Mouse (Mus musculus) hindbrain, embryonic 15.5 days (tissue): ENCODE data around the gene Grik5. TPM values are rescaled to one million over a fixed set of nuclear protein-coding genes. Genes with fewer than 3 reads are reported as not detected.

Experiments
- ATAC-seq: fragments of 200-750 bp; cut with Nextera tagmentation; 2 replicates; pipeline ENCODE4 v1.8.0; 2017; ENCODE audit warnings: low read depth, moderate number of reproducible peaks, moderate TSS enrichment; ENCODE audit not compliant: low FRiP score
- H3K27ac ChIP-seq: fragments of 300-500 bp; sonication (generic); replicated peaks from 2 replicates; pipeline ENCODE4 v1.5.1; 2015; ENCODE audit warnings: mild to moderate bottlenecking, inconsistent platforms
- H3K27me3 ChIP-seq: fragments of 300-500 bp; sonication (generic); 2 replicates; pipeline ENCODE4 v1.6.1; 2015; ENCODE audit warnings: control low read depth, inconsistent platforms
- H3K36me3 ChIP-seq: fragments of 300-500 bp; sonication (generic); 2 replicates; pipeline ENCODE4 v1.6.1; 2015; ENCODE audit warnings: control low read depth, inconsistent platforms
- H3K4me1 ChIP-seq: fragments of 300-500 bp; sonication (generic); replicated peaks from 2 replicates; pipeline ENCODE4 v1.6.1; 2015; ENCODE audit warnings: control low read depth, inconsistent platforms
- H3K4me2 ChIP-seq: fragments of 300-500 bp; sonication (generic); 2 replicates; pipeline ENCODE4 v1.6.1; 2015; ENCODE audit warnings: moderate library complexity, mild to moderate bottlenecking, inconsistent platforms
- H3K4me3 ChIP-seq: fragments of 300-500 bp; sonication (generic); 2 replicates; pipeline ENCODE4 v1.5.1; 2015; ENCODE audit warnings: mild to moderate bottlenecking, inconsistent platforms
- H3K9ac ChIP-seq: fragments of 300-500 bp; sonication (generic); 2 replicates; pipeline ENCODE4 v1.6.1; 2015; ENCODE audit warnings: inconsistent platforms
- H3K9me3 ChIP-seq: fragments of 300-500 bp; sonication (generic); 2 replicates; pipeline ENCODE4 v1.6.1; 2016; ENCODE audit warnings: control low read depth, inconsistent platforms
- WGBS: fragments of 180-500 bp; shearing (Covaris S2); methylation state at CpG from one replicate; pipeline ENCODE4 v1.1.7; 2015; 5-methylcytosine and 5-hydroxymethylcytosine counted together
- polyA plus RNA-seq: library from polyadenylated mRNA; unstranded; fragments of >200 nt; fragmentation: Nextera tagmentation; extraction: Ambion mirVana; gene quantifications from 2 replicates; pipeline ENCODE4 v1.2.1, GENCODE M21; 2015

The Grik5 gene
- polyA plus RNA-seq, 1 experiment from 2014 or later: 18.5 TPM

DNA sequence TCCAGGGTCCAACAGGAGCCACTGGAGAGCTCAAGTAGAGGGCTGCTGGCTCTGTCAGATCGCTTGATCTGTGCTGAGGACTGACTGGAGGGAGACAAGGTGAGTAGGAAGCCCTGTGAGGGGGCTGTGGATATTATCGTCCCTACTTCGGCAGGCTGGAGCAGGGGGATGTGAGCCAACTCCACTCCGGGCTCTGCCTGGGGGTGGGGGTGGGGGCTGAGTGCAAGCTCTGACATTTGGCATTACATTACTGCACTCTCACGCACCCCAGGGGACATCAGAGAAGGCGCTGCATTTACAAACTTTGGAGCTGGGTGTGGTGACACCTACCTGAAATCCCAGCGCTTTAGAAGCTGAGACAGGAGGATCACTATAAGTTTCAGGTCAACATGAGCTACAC is 60.6 kb downstream of the Grik5 start:
- no peaks in the 10 kb centered on the region for H3K27me3 ChIP-seq
- H3K36me3 ChIP-seq: peaks cover 36% of the 10 kb centered on the region
- H3K4me3 ChIP-seq: no peak overlapping the region
- ATAC-seq: no peak
- H3K4me1 ChIP-seq: peaks cover 49% of the 10 kb centered on the region
- 73% methylated on average over 7 of the region's 7 CpGs for WGBS
- H3K9ac ChIP-seq: no peak overlapping the region
- no peaks in the 10 kb centered on the region for H3K9me3 ChIP-seq
- no peak overlapping the region for H3K4me2 ChIP-seq
- no peak overlapping the region for H3K27ac ChIP-seq

GRCm38 (mm10) chr7:25010090-25010913 is 61.8 kb downstream of the Grik5 start:
- peaks cover 24% of the 10 kb centered on the region for H3K36me3 ChIP-seq
- peak overlapping the region; percentile 30 for H3K4me3 ChIP-seq
- H3K27ac ChIP-seq: peak overlapping the region; percentile 94
- no peaks in the 10 kb centered on the region for H3K9me3 ChIP-seq
- WGBS: 1% methylated on average over 76 of the region's 97 CpGs
- peaks cover 57% of the 10 kb centered on the region for H3K4me1 ChIP-seq
- ATAC-seq: no peak
- H3K9ac ChIP-seq: peak overlapping the region; percentile 26
- H3K4me2 ChIP-seq: peak overlapping the region; percentile 79
- H3K27me3 ChIP-seq: no peaks in the 10 kb centered on the region

GRCm38 (mm10) chr7:25009099-25009700 is 62.9 kb downstream of the Grik5 start:
- Histone ChIP-seq H3K9ac (peak overlapping the region; percentile 47), H3K4me1 (peaks cover 59% of the 10 kb centered on the region), H3K4me3 (peak overlapping the region; percentile 30), H3K9me3 (no peaks in the 10 kb centered on the region), H3K27me3 (no peaks in the 10 kb centered on the region), H3K4me2 (peak overlapping the region; percentile 79), H3K27ac (peak overlapping the region; percentile 94), H3K36me3 (peaks cover 14% of the 10 kb centered on the region; the same call in 1 of the 2 replicates)
- peak; percentile 17 for ATAC-seq
- 4% methylated on average over 20 of the region's 20 CpGs for WGBS

GRCm38 (mm10) chr7:25008635-25009034 is 63.5 kb downstream of the Grik5 start:
- Histone ChIP-seq H3K27me3 (no peaks in the 10 kb centered on the region), H3K4me3 (peak overlapping the region; percentile 30), H3K9ac (peak overlapping the region; percentile 47), H3K4me1 (peaks cover 64% of the 10 kb centered on the region), H3K36me3 (peaks cover 14% of the 10 kb centered on the region; the same call in 1 of the 2 replicates), H3K9me3 (no peaks in the 10 kb centered on the region), H3K4me2 (peak overlapping the region; percentile 79), H3K27ac (peak overlapping the region; percentile 94)
- WGBS: 1% methylated on average over 17 of the region's 17 CpGs
- no peak for ATAC-seq

- ATAC-seq: peak; percentile 36
- Histone ChIP-seq H3K4me3 (peak overlapping the region; percentile 30; the same call in 1 of the 2 replicates), H3K4me1 (peaks cover 73% of the 10 kb centered on the region), H3K4me2 (peak overlapping the region; percentile 79), H3K9ac (peak overlapping the region; percentile 47), H3K9me3 (no peaks in the 10 kb centered on the region), H3K36me3 (peaks cover 14% of the 10 kb centered on the region; the same call in 1 of the 2 replicates), H3K27me3 (no peaks in the 10 kb centered on the region), H3K27ac (peak overlapping the region; percentile 94)
- 8% methylated on average over 8 of the region's 8 CpGs for WGBS
These were observed 64.4 kb downstream of the Grik5 start for GRCm38 (mm10) chr7:25007609-25008374.

DNA sequence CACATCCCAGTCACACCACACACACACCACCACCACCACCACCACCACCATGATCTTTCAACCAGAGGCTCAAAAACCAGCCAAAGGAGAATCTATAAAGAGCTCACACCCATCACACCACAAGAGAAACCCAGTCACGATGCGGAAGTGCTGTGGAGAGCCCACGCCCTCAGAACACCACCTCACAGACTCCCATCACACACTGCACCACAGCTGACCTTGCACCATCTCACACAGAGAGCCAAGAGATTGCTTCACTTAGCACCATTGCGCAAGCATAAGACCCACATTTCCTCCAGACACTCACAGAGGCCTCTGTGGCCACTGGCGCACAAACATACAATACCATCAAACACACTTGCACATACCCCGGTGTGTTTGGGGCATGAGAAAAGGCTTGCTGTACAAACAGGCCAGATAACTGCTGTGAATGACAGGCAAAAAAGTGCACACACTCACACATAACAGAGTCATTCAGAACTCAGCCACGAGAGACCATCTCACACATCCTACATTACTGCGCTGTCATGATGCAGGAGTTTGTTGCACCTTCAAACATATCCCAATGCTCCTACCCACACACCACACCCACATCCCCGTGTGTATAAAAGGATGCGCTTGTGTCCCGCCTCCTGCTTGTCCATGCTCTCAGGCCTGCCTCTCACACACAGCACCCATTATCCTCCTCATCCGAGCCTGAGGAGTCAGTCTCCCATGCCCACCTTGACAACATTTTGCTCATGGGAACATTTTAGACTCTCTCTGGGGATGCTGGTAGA is 65.4 kb downstream of the Grik5 start:
- 69% methylated on average over 12 of the region's 12 CpGs for WGBS
- no peaks in the 10 kb centered on the region for H3K27me3 ChIP-seq
- 0 out of 2 replicates have a peak, but pooled peaks cover 4% of the 10 kb centered on the region for H3K36me3 ChIP-seq
- no peak overlapping the region for H3K9ac ChIP-seq
- ATAC-seq: no peak
- no peaks in the 10 kb centered on the region for H3K9me3 ChIP-seq
- peak overlapping the region; percentile 75; the same call in 1 of the 2 replicates for H3K4me3 ChIP-seq
- peak overlapping the region; percentile 79 for H3K4me2 ChIP-seq
- H3K4me1 ChIP-seq: peaks cover 82% of the 10 kb centered on the region
- peak overlapping the region; percentile 94 for H3K27ac ChIP-seq

GRCm38 (mm10) chr7:25006171-25006570 is 66.0 kb downstream of the Grik5 start:
- 58% methylated on average over 3 of the region's 3 CpGs for whole genome bisulfite sequencing
- Histone ChIP-seq H3K4me3 (peak overlapping the region; percentile 75), H3K27ac (peak overlapping the region; percentile 94), H3K27me3 (no peaks in the 10 kb centered on the region), H3K4me2 (peak overlapping the region; percentile 79), H3K36me3 (no peaks in the 10 kb centered on the region), H3K4me1 (peaks cover 81% of the 10 kb centered on the region), H3K9ac (peak overlapping the region; percentile 94), H3K9me3 (no peaks in the 10 kb centered on the region)
- ATAC-seq: peak; percentile 33; the same call in 1 of the 2 replicates

DNA sequence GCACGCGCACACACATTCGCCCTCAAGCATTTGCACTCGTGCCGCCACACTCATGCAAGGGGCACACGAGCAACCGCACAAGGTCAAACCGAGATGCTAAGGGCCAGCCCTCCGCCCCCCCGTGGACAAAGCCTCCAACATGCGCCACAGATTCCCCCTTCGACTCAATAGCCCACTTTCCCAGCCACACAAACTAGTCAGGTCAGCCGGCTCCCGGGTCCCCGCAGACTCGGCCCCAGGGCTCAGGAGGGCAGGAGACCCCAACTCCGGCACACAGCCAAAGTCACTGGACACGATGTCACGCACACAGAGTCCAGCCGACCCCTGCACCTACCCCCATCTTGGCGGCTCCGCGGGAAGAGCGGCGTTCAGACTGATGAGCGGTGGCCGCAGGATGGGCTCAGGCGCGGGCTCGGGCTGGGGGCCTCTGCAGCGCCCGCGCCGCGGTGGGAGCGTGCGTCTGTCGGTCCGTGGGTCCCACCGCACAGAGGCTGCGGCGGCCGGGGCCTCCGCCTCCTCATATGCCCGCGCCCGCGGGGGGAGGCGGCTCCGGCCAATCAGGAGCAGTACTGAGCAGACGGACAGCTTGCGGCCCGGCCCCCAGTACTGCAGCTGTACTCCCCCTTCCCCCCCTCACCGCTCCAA is 66.6 kb downstream of the Grik5 start, which contains the start of gene Atp1a3:
TSS of gene Atp1a3 (minus strand) at position 538 of the 645 bp plus-strand sequence.
- H3K4me3 ChIP-seq: peak within 1 kb of the TSS; percentile 75

GRCm38 (mm10) chr7:25004806-25005205 is 67.3 kb downstream of the Grik5 start:
- Histone ChIP-seq H3K36me3 (peaks cover 12% of the 10 kb centered on the region), H3K27ac (peak overlapping the region; percentile 94), H3K4me3 (peak overlapping the region; percentile 75), H3K4me2 (peak overlapping the region; percentile 79), H3K9ac (peak overlapping the region; percentile 94), H3K9me3 (no peaks in the 10 kb centered on the region), H3K27me3 (no peaks in the 10 kb centered on the region), H3K4me1 (peaks cover 67% of the 10 kb centered on the region)
- ATAC-seq: no peak
- 27% methylated on average over 7 of the region's 9 CpGs for WGBS

More for the DNA sequence above, 66.6 kb downstream of the Grik5 start, which contains the start of gene Atp1a3:
- peaks cover 74% of the 10 kb centered on the region for H3K4me1 ChIP-seq
- peaks cover 4% of the 10 kb centered on the region for H3K36me3 ChIP-seq
- H3K4me2 ChIP-seq: peak within 1 kb of the TSS; percentile 79
- peak within 1 kb of the TSS; percentile 94 for H3K27ac ChIP-seq
- H3K9me3 ChIP-seq: no peaks in the 10 kb centered on the region
- peak within 1 kb of the TSS; percentile 94 for H3K9ac ChIP-seq
- WGBS: under 1% methylated on average over 43 of the region's 54 CpGs
- H3K27me3 ChIP-seq: no peaks in the 10 kb centered on the region
- ATAC-seq: peak; percentile 87

- peaks cover 58% of the 10 kb centered on the region for H3K4me1 ChIP-seq
- H3K27ac ChIP-seq: peak overlapping the region; percentile 94
- H3K36me3 ChIP-seq: peaks cover 18% of the 10 kb centered on the region
- H3K9me3 ChIP-seq: no peaks in the 10 kb centered on the region
- peak overlapping the region; percentile 75 for H3K4me3 ChIP-seq
- H3K27me3 ChIP-seq: no peaks in the 10 kb centered on the region
- H3K4me2 ChIP-seq: peak overlapping the region; percentile 79
- no peak for ATAC-seq
- H3K9ac ChIP-seq: peak overlapping the region; percentile 94
- WGBS: 71% methylated on average over 8 of the region's 8 CpGs
These were observed 68.2 kb downstream of the Grik5 start for GRCm38 (mm10) chr7:25003820-25004388.
